Mouse (Mus musculus) neural tube, embryonic 15.5 days (tissue): Measurements from ENCODE around the gene Tmem38b. TPM values are rescaled to one million over a fixed set of nuclear protein-coding genes. Genes with fewer than 3 reads are reported as not detected.
A peak's percentile ranks its signal among the peaks of the same experiment; 100 is the strongest.
"Not testable (repeated sequence)": the region's sequence is repeated elsewhere in the genome, so short reads cannot be mapped to it uniquely, and the experiment has no call there.

Source experiments
- ATAC-seq: fragments of 200-750 bp; cut with Nextera tagmentation; 2 replicates; pipeline ENCODE4 v1.8.0; 2017; ENCODE audit warnings: mild to moderate bottlenecking, moderate TSS enrichment, moderate library complexity; ENCODE audit not compliant: low FRiP score
- H3K27ac ChIP-seq: fragments of 300-500 bp; sonication (generic); replicated peaks from 2 replicates; pipeline ENCODE4 v1.5.1; 2015; ENCODE audit warnings: mild to moderate bottlenecking, inconsistent platforms
- H3K27me3 ChIP-seq: fragments of 300-500 bp; sonication (generic); replicated peaks from 2 replicates; pipeline ENCODE4 v1.6.1; 2015; ENCODE audit warnings: inconsistent platforms
- H3K36me3 ChIP-seq: fragments of 300-500 bp; sonication (generic); 2 replicates; pipeline ENCODE4 v1.6.1; 2015; ENCODE audit warnings: inconsistent platforms
- H3K4me1 ChIP-seq: fragments of 300-500 bp; sonication (generic); 2 replicates; pipeline ENCODE4 v1.6.1; 2015; ENCODE audit warnings: inconsistent platforms
- H3K4me2 ChIP-seq: fragments of 300-500 bp; sonication (generic); 2 replicates; pipeline ENCODE4 v1.6.1; 2015; ENCODE audit warnings: inconsistent platforms, mild to moderate bottlenecking, moderate library complexity
- H3K4me3 ChIP-seq: fragments of 300-500 bp; sonication (generic); replicated peaks from 2 replicates; pipeline ENCODE4 v1.5.1; 2015; ENCODE audit warnings: mild to moderate bottlenecking, inconsistent platforms
- H3K9ac ChIP-seq: fragments of 300-500 bp; sonication (generic); replicated peaks from 2 replicates; pipeline ENCODE4 v1.6.1; 2015; ENCODE audit warnings: mild to moderate bottlenecking, inconsistent platforms
- H3K9me3 ChIP-seq: fragments of 300-500 bp; sonication (generic); replicated peaks from 2 replicates; pipeline ENCODE4 v1.6.1; 2016; ENCODE audit warnings: inconsistent platforms
- WGBS: fragments of 180-500 bp; shearing (Covaris S2); methylation state at CpG from one replicate; pipeline ENCODE4 v1.1.7; 2015; ENCODE audit warnings: mixed read lengths; 5-methylcytosine and 5-hydroxymethylcytosine counted together
- polyA plus RNA-seq: library from polyadenylated mRNA; unstranded; fragments of >200 nt; fragmentation: Nextera tagmentation; extraction: Ambion mirVana; gene quantifications from 2 replicates; pipeline ENCODE4 v1.2.1, GENCODE M21; 2015

The Tmem38b gene
- polyA plus RNA-seq, 1 experiment from 2014 or later = 7.2 TPM

DNA sequence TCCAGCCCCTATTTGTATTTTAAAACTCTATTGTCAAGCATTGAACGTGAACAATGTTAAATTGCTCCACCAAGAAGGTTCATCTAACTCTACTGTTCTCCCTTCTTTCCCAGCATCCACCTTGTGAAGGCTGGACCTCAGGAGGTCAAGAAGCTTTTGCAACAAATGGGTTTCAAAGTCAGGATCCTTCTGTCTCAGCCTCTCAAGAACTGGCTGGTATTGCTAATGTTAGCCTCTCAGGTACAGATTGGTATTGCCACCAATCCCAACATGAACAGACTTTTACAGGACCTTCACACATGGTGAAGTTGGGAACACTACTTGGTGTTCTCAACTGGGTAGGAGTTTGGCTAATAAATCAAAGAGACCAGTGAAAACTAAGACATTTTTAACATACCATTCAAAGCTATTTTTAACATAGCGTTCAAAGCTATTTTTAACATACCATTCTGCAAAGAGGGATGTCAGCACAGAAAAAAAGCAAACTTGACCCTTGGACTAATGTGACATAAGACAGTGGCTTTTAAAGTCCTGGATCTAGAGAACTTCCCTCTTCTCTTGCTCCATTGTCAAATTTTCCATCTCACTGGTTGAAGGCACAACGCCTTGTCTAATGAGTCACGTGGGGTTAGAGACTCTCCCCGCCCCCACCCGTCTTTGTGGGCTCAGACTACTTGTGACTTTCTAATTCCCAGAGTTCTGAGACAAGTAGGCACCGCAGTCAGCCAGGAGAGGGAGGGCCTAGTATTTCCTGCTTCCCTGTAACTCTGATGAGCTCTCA, 26.8 kb upstream of the Tmem38b start:
- no peak overlapping the region for H3K27ac ChIP-seq
- 70% methylated on average over 7 of the region's 7 CpGs for WGBS
- H3K4me2 ChIP-seq = no peak overlapping the region
- no peaks in the 10 kb centered on the region for H3K36me3 ChIP-seq
- H3K4me3 ChIP-seq = no peak overlapping the region
- no peaks in the 10 kb centered on the region for H3K9me3 ChIP-seq
- no peak for ATAC-seq
- no peak overlapping the region for H3K9ac ChIP-seq
- H3K27me3 ChIP-seq = no peaks in the 10 kb centered on the region
- H3K4me1 ChIP-seq = peaks cover 10% of the 10 kb centered on the region; the same call in 1 of the 2 replicates

DNA sequence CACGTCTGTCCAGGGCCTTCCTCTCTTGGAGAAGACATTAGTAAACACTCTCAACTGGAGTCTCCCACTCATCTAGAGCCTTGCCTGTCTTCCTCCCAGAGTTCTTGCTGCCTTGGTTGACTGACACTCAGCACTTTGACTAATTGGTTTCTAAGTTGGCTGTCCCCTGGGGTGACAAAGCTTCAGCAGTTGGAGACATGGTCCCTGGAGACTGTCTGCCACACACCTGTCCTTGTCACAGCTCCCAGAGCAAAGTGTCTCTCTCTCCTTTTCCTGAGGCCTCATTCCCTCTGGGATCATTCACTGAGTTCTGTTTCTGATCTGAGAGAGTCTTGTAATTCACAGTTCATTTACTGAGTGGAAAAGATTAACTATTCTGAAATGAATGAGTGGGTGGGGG, 26.1 kb upstream of the Tmem38b start:
- Histone ChIP-seq H3K4me1 (peaks cover 10% of the 10 kb centered on the region; the same call in 1 of the 2 replicates), H3K9ac (no peak overlapping the region), H3K9me3 (no peaks in the 10 kb centered on the region), H3K27me3 (no peaks in the 10 kb centered on the region), H3K4me3 (no peak overlapping the region), H3K27ac (no peak overlapping the region), H3K4me2 (no peak overlapping the region), H3K36me3 (no peaks in the 10 kb centered on the region)
- no peak for ATAC-seq
- WGBS = 73% methylated on average over 1 of the region's 1 CpGs

DNA sequence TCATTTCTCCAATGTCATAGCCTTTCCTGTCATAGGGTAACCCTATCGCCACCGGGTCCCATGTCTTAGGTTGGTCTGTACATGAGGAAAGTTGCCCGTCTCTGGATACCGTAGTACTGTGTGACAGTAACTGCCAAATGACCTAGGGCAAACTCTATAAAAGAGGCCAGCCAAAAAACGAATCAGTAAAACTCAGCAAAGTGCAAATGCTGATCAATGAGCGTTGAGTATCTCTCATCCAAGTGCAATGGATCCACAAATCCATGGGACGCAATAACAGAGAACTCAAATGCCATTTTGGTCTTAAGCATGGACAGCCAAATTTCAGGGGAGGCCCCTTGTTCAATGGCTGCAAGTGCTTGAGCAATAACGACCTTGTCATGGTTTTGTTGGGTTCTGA, 22.2 kb upstream of the Tmem38b start:
- H3K9me3 ChIP-seq = not testable (repeated sequence)

DNA sequence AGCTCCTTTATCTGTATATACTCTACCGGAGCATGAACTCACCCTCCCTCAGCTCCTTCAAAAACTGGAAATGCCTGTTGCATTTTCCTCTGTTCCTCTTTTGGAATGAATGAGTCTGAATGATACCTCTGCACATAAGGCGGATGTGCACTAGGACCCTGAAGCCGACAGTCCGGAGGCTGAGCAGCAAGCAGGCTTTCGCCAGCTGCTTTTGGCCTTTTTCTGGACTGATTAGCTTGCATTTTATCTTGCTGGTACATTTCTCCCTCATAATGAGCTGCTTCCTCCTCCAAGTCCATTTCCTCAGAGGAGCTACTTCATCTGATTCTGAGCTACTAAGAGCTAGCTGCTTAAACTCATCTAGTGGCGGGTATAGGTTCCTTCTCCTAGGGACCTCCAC, 19.4 kb upstream of the Tmem38b start:
- H3K9me3 ChIP-seq, ATAC-seq, H3K27me3 ChIP-seq, H3K36me3 ChIP-seq, H3K27ac ChIP-seq, H3K4me1 ChIP-seq, H3K4me3 ChIP-seq, H3K9ac ChIP-seq, H3K4me2 ChIP-seq: not testable (repeated sequence)
- WGBS = 82% methylated on average over 6 of the region's 6 CpGs

More for the DNA sequence above, 22.2 kb upstream of the Tmem38b start:
- not testable (repeated sequence) for H3K27ac ChIP-seq, H3K4me2 ChIP-seq, H3K4me3 ChIP-seq, H3K9ac ChIP-seq, H3K4me1 ChIP-seq, H3K36me3 ChIP-seq, H3K27me3 ChIP-seq, ATAC-seq
- 93% methylated on average over 8 of the region's 8 CpGs for WGBS

DNA sequence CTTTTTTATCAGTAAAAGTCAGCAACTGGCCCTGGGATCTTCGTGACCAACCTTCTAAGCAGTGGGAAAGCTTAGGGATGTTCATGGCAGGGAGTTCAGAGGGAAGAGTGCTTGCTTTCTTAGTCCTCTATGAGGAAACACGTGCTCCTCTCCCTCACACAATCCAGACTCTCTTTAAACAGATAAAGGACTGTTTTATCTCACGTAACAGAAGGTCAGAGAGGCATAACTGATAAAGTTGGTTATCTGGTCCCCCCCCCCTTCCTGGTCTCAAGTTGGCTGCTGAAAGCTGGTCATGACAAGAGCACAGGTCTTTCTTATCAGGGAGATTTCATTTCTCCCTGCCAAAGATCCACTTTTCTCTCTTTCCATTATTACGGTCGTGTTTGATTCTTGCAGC, 7.5 kb upstream of the Tmem38b start:
- Histone ChIP-seq H3K9me3 (no peaks in the 10 kb centered on the region), H3K27me3 (no peaks in the 10 kb centered on the region), H3K9ac (no peak overlapping the region), H3K4me1 (no peaks in the 10 kb centered on the region), H3K27ac (no peak overlapping the region), H3K36me3 (no peaks in the 10 kb centered on the region), H3K4me3 (no peak overlapping the region), H3K4me2 (no peak overlapping the region)
- ATAC-seq = no peak
- 76% methylated on average over 5 of the region's 5 CpGs for WGBS

DNA sequence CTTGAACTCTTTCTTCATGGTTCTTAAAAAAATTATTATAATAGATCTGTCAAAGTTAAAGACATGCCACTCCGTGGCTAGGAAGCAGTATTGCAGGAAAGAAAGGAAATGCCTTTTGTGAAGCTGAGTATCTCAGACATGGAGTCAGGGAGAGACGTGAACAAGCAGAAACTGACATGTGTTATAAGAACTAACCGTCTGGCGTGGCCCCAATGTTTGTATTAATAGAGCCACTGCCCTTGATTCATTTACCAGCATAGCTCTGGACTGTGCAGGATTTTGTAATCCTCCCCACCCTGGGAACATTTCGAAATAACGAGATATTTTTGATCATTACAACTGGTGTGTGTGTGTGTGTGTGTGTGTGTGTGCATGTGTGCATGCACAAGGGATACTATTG, 2.1 kb upstream of the Tmem38b start:
- no peak for ATAC-seq
- H3K27me3 ChIP-seq = no peaks in the 10 kb centered on the region
- no peak overlapping the region for H3K4me2 ChIP-seq
- 76% methylated on average over 6 of the region's 6 CpGs for whole genome bisulfite sequencing
- H3K4me3 ChIP-seq = no peak overlapping the region
- H3K36me3 ChIP-seq = no peaks in the 10 kb centered on the region
- no peaks in the 10 kb centered on the region for H3K9me3 ChIP-seq
- H3K9ac ChIP-seq = no peak overlapping the region
- H3K27ac ChIP-seq = no peak overlapping the region
- peaks cover 6% of the 10 kb centered on the region for H3K4me1 ChIP-seq

DNA sequence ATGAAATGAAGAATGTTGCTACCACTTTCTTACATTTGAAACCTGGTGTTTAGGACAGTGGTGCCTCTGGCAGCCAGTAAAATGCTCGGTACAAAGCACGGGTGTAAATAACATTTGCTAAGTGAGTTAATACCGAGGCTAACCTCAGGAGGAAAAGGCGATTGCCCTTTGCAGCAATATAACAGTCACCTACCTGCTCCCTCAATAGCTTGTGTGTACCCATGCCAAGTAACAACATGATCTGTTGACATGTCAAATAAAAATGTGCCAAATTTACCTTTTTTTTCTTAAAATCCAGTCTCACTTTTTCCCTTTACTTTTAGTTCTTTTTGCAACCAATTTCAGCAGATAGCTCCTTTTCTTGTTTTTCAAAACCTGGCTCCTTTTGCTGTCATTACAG, 1.0 kb upstream of the Tmem38b start:
- WGBS = 61% methylated on average over 4 of the region's 4 CpGs

DNA sequence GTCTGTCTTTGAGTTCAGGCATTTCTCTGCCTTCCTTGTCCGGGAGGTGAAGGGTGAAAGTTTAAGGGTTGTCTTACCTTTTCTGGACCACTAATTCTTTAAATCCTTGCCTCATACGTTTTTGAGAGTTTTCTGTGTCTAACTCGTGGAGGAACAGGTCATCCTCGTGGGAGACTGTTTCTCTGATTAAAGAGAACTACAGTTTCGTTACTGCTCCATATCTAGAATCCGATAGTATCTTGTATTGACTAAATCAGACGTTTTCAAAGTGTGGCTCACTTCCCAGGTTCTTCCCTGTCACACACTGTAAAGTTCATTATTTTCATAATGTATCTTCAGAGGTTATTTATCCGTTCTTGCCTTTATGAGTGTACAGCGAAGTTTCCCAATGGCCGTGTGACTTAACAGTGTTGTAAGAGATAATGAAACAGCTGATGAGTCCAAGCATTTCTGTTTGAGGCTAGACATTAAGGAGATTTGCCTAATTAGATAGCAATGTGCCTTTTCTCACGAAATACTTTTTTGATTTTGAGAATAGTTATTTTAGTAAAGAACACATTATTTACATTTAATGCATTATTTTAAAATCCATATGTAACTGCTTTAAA, 900 bp downstream of the Tmem38b start:
- 12% methylated on average over 11 of the region's 11 CpGs for WGBS
- no peaks in the 10 kb centered on the region for H3K9me3 ChIP-seq
- H3K4me1 ChIP-seq = peaks cover 6% of the 10 kb centered on the region
- no peaks in the 10 kb centered on the region for H3K27me3 ChIP-seq
- peak overlapping the region; percentile 84; the same call in 1 of the 2 replicates for H3K27ac ChIP-seq
- H3K4me3 ChIP-seq = peak overlapping the region; percentile 99
- peak overlapping the region; percentile 76 for H3K4me2 ChIP-seq
- no peak for ATAC-seq
- H3K36me3 ChIP-seq = no peaks in the 10 kb centered on the region
- peak overlapping the region; percentile 86 for H3K9ac ChIP-seq

More for the DNA sequence above, 1.0 kb upstream of the Tmem38b start:
- H3K27ac ChIP-seq = no peak overlapping the region
- H3K36me3 ChIP-seq = no peaks in the 10 kb centered on the region
- peaks cover 6% of the 10 kb centered on the region for H3K4me1 ChIP-seq
- H3K27me3 ChIP-seq = no peaks in the 10 kb centered on the region
- no peaks in the 10 kb centered on the region for H3K9me3 ChIP-seq
- H3K4me2 ChIP-seq = no peak overlapping the region
- ATAC-seq = no peak
- no peak overlapping the region for H3K9ac ChIP-seq
- H3K4me3 ChIP-seq = no peak overlapping the region

DNA sequence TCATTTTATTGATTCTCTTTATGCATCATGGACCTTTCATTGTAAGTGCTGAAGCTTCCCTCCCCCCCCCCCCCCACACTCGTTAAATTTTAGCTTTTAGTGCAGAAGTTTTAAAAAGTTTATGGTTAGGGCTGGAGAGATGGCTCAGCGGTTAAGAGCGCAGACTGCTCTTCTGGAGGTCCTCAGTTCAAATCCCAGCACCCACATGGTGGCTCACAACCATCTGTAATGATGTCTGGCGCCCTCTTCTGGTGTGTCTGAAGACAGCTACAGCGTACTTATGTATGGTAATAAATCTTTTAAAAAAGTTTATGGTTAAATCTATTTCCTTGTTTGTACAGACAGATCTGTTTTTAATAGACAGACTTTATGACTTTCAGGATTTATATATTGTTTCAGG, 2.0 kb downstream of the Tmem38b start:
- 92% methylated on average over 5 of the region's 5 CpGs for WGBS
- no peak overlapping the region for H3K9ac ChIP-seq
- H3K9me3 ChIP-seq = no peaks in the 10 kb centered on the region
- no peak overlapping the region for H3K4me3 ChIP-seq
- H3K36me3 ChIP-seq = no peaks in the 10 kb centered on the region
- no peaks in the 10 kb centered on the region for H3K27me3 ChIP-seq
- peaks cover 6% of the 10 kb centered on the region for H3K4me1 ChIP-seq
- ATAC-seq = no peak
- H3K4me2 ChIP-seq = no peak overlapping the region
- H3K27ac ChIP-seq = no peak overlapping the region

DNA sequence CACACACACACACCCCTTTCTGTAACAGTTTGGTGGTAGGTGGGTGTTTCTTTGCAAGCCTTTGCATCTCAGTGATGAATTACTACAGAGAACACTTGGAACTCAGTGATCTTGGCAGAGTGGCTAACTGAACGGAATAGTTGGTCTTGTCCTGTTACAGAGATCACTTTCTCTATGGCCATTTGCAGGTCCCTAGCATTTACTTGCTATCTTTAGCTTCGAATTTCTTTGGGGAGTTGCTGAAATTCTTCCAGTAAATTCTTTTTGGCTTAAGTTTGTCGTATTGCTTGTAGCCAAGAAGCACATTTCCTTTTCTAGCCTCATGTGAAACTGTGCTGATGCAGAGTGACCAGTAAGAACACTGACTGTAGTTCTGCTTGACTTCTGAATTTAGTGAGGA, 3.1 kb downstream of the Tmem38b start:
- WGBS = 85% methylated on average over 3 of the region's 3 CpGs
- H3K27me3 ChIP-seq = no peaks in the 10 kb centered on the region
- H3K4me3 ChIP-seq = no peak overlapping the region
- ATAC-seq = no peak
- no peak overlapping the region for H3K27ac ChIP-seq
- H3K4me2 ChIP-seq = no peak overlapping the region
- no peaks in the 10 kb centered on the region for H3K36me3 ChIP-seq
- no peak overlapping the region for H3K9ac ChIP-seq
- peaks cover 6% of the 10 kb centered on the region for H3K4me1 ChIP-seq
- H3K9me3 ChIP-seq = no peaks in the 10 kb centered on the region

DNA sequence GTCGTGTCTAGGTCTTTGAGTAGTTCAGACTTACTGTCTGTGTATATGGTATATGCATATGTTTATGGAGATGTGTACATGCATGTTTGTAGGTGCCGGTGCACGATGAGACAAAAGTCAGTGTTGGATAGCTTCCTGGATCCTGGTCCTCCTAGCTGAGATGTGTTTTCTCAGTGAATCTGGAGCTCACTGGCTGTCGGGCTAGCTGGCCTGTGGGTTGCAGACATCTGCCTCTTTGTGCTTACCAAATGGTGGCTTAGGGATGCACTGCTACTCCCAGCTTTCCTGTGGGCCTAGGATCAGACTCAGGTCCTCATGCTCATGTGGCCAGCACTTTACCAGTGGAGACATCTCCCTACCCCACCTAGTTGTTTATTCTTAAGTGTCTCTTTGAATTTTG, 4.2 kb downstream of the Tmem38b start:
- H3K27ac ChIP-seq = no peak overlapping the region
- peaks cover 6% of the 10 kb centered on the region for H3K4me1 ChIP-seq
- WGBS = 96% methylated on average over 4 of the region's 4 CpGs
- no peaks in the 10 kb centered on the region for H3K27me3 ChIP-seq
- no peaks in the 10 kb centered on the region for H3K9me3 ChIP-seq
- no peak overlapping the region for H3K4me2 ChIP-seq
- H3K36me3 ChIP-seq = no peaks in the 10 kb centered on the region
- no peak for ATAC-seq
- H3K4me3 ChIP-seq = no peak overlapping the region
- H3K9ac ChIP-seq = no peak overlapping the region

DNA sequence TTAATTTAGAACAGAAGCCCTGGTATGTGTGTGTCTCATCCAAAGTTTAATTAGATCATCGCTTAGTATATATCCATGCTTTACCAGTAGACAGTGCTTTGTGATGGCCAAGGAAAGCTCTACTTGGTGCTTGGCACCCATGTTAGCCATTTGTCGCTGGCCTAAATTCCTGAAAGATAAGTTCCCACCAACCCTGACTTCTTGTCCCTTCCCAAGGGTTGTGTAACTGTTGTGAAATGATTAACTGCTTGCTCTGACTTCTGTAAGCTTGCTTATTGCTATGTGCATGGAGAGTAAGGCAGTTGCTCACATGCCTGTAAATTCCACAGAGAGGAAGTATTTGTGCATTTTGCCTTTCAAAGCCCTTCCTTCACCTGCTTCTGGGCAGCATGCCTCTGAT, 4.7 kb downstream of the Tmem38b start:
- no peak overlapping the region for H3K27ac ChIP-seq
- H3K27me3 ChIP-seq = no peaks in the 10 kb centered on the region
- H3K4me2 ChIP-seq = no peak overlapping the region
- H3K4me3 ChIP-seq = no peak overlapping the region
- no peak for ATAC-seq
- WGBS = 96% methylated on average over 2 of the region's 2 CpGs
- peaks cover 6% of the 10 kb centered on the region for H3K4me1 ChIP-seq
- H3K36me3 ChIP-seq = no peaks in the 10 kb centered on the region
- no peak overlapping the region for H3K9ac ChIP-seq
- H3K9me3 ChIP-seq = no peaks in the 10 kb centered on the region
